ENCODE assay signal across 16 mouse cellular contexts in genomic region chrX:153952866-153953265, GRCm38 (mm10). TPM values are rescaled to one million over a fixed set of nuclear protein-coding genes. Genes with fewer than 3 reads are reported as not detected.
"Had no signal": no experiment of that assay in that cellular context is flagged by ENCODE, and none has a peak within 500 bp of the region (broad histone marks: within the 10 kb centered on the region; RNA-seq: fewer than 3 reads in every experiment).

No protein-coding gene starts in this region.

RNA-seq across cellular contexts. Expression of gene Samt1, which starts 59.6 kb away (rescaled TPM):
- total RNA-seq: layer of hippocampus, adult 8-10 months; layer of hippocampus, postnatal 14 days; left cerebral cortex, adult 18-20 months; left cerebral cortex, postnatal 10 days; left cerebral cortex, postnatal 4 days; liver, adult 2 months had no signal
- polyA plus RNA-seq: kidney, embryonic 15.5 days; large intestine, adult 2 months; limb, embryonic 13.5 days; liver, adult 2 months; liver, embryonic 14.5 days; lung, embryonic 16.5 days; midbrain, embryonic 12.5 days; neural tube, embryonic 13.5 days; small intestine, adult 2 months; stomach, embryonic 16.5 days; thymus, postnatal 0 days had no signal
